13 mouse cellular contexts compared by ENCODE assay signal in genomic region chr2:18947669-18948459, GRCm38 (mm10). TPM values are rescaled to one million over a fixed set of nuclear protein-coding genes. Genes with fewer than 3 reads are reported as not detected.
DNase-seq lines count a peak whose midpoint lies in the region; ATAC-seq and TF ChIP-seq lines count a peak whose summit lies in the region.
"Had no signal": no experiment of that assay in that cellular context is flagged by ENCODE, and none has a peak within 500 bp of the region (broad histone marks: within the 10 kb centered on the region; RNA-seq: fewer than 3 reads in every experiment).

No protein-coding gene starts in this region.

- H3K4me2 ChIP-seq in embryonic facial prominence, embryonic 13.5 days: no peak overlapping the region

- H3K9me3 ChIP-seq in embryonic facial prominence, embryonic 13.5 days: no peaks in the 10 kb centered on the region
- no peaks in the 10 kb centered on the region for H3K9me3 ChIP-seq in embryonic facial prominence, embryonic 10.5 days
- H3K9me3 ChIP-seq: forebrain, embryonic 10.5 days; megakaryocyte, embryonic 14.5 days had no signal

- no peak for ATAC-seq in embryonic facial prominence, embryonic 13.5 days (ENCODE audit: insufficient number of reproducible peaks, insufficient read depth, low FRiP score, low TSS enrichment, low read depth)

- H3K4me3 ChIP-seq in embryonic facial prominence, embryonic 13.5 days: no peak overlapping the region
- no peak overlapping the region for H3K4me3 ChIP-seq in embryonic facial prominence, embryonic 10.5 days
- no peak overlapping the region for H3K4me3 ChIP-seq in left cerebral cortex, adult 2 months
- H3K4me3 ChIP-seq: forebrain, embryonic 10.5 days; megakaryocyte, embryonic 14.5 days had no signal

- TF ChIP-seq CTCF in left cerebral cortex, adult 2 months (IDR thresholded peaks at IDR 0.05): no peak

- WGBS in embryonic facial prominence, embryonic 13.5 days: 40% methylated on average over 7 of the region's 7 CpGs
- 61% methylated on average over 7 of the region's 7 CpGs for WGBS in embryonic facial prominence, embryonic 10.5 days

- no peaks in the 10 kb centered on the region for H3K36me3 ChIP-seq in embryonic facial prominence, embryonic 13.5 days
- H3K36me3 ChIP-seq in embryonic facial prominence, embryonic 10.5 days (replicated peaks): no peaks in the 10 kb centered on the region
- H3K36me3 ChIP-seq: forebrain, embryonic 10.5 days had no signal

- intact Hi-C loops in left cerebral cortex, postnatal 4 days (cut with DNase I): no loop called here
- intact Hi-C loops in left cerebral cortex, adult 2 months (cut with DNase I): no loop called here

- H3K4me1 ChIP-seq in embryonic facial prominence, embryonic 13.5 days: peaks cover 21% of the 10 kb centered on the region
- H3K4me1 ChIP-seq in embryonic facial prominence, embryonic 10.5 days: peaks cover 25% of the 10 kb centered on the region

- H3K9ac ChIP-seq in embryonic facial prominence, embryonic 13.5 days: no peak overlapping the region

- no peak for DNase-seq in embryonic facial prominence, embryonic 10.5 days (ENCODE audit: low spot score)
- DNase-seq in left cerebral cortex, postnatal 4 days: peak; percentile 19
- no peak for DNase-seq in left cerebral cortex, adult 2 months (ENCODE audit: extremely low spot score in 1 of 2, low spot score in 2 of 2)
- DNase-seq in 3T3-L1 (ENCODE audit: low read depth, low spot score): peak; percentile 24
- DNase-seq in cerebellum, adult 9-11 months: peak; percentile 36
- DNase-seq in retina, embryonic 14.5 days (ENCODE audit: low spot score): no peak
- DNase-seq in thymus, postnatal 25 days: no peak
- DNase-seq: kidney, adult 18-20 months; liver had no signal

- H3K27me3 ChIP-seq in embryonic facial prominence, embryonic 13.5 days: no peaks in the 10 kb centered on the region
- H3K27me3 ChIP-seq in embryonic facial prominence, embryonic 10.5 days (replicated peaks; ENCODE audit: low read depth, poor library complexity, severe bottlenecking): no peaks in the 10 kb centered on the region
- H3K27me3 ChIP-seq: megakaryocyte, embryonic 14.5 days had no signal

- peak overlapping the region; percentile 44; the same call in 1 of the 2 replicates for H3K27ac ChIP-seq in embryonic facial prominence, embryonic 13.5 days
- H3K27ac ChIP-seq in embryonic facial prominence, embryonic 10.5 days (replicated peaks): no peak overlapping the region
- no peak overlapping the region for H3K27ac ChIP-seq in left cerebral cortex, adult 2 months
- H3K27ac ChIP-seq: forebrain, embryonic 10.5 days had no signal

RNA-seq across cellular contexts. Expression of gene Pip4k2a, which starts 50.1 kb away (rescaled TPM):
- polyA plus RNA-seq in embryonic facial prominence, embryonic 13.5 days (2015; fragmentation: Nextera tagmentation; extraction: Ambion mirVana): 7.5 and 8.8 TPM in 2 replicates
- polyA plus RNA-seq in embryonic facial prominence, embryonic 10.5 days (2016; fragmentation: Nextera tagmentation; extraction: Ambion mirVana): 5.2 and 6.1 TPM in 2 replicates
- total RNA-seq in left cerebral cortex, postnatal 4 days (2021): 10 to 100 TPM; 34.3 to 44.2 TPM
- 10 to 100 TPM; 49.3 to 50.1 TPM for total RNA-seq in left cerebral cortex, adult 2 months (2021)

RNA-seq across cellular contexts. Expression of gene 4930426L09Rik, which starts 50.3 kb away (rescaled TPM):
- polyA plus RNA-seq in embryonic facial prominence, embryonic 13.5 days (2015; fragmentation: Nextera tagmentation; extraction: Ambion mirVana): 0.28 and 0.30 TPM in 2 replicates
- polyA plus RNA-seq in embryonic facial prominence, embryonic 10.5 days (2016; fragmentation: Nextera tagmentation; extraction: Ambion mirVana): 0.24 and 0.30 TPM in 2 replicates
- total RNA-seq in left cerebral cortex, postnatal 4 days (2021): under 1 TPM; 0.64 to 0.86 TPM
- 1 to 10 TPM in 1 of 2 experiments, under 1 TPM in 1; 0.63 to 1.1 TPM for total RNA-seq in left cerebral cortex, adult 2 months (2021)
- total RNA-seq: gastrocnemius, adult 18-20 months had no signal

Comparison
In these comparisons a context has a peak if more than half of its experiments do, and no peak if none do; other contexts are left out.
1. DNase-seq: peak in left cerebral cortex, postnatal 4 days (single experiment), 3T3-L1 (single experiment) and cerebellum, adult 9-11 months (single experiment); none in embryonic facial prominence, embryonic 10.5 days (single experiment), left cerebral cortex, adult 2 months (0 of 2), retina, embryonic 14.5 days (single experiment) and thymus, postnatal 25 days (single experiment).